Mouse (Mus musculus) yolk sac, embryonic 10.5 days (tissue): ENCODE results near the gene Rfc2.

Source experiments
- DNase-seq: peaks from one replicate; pipeline ENCODE4 v3.0.0-alpha.2; 2017; ENCODE audit warnings: low spot score

Gene Rfc2

GRCm38 (mm10) chr5:134565696-134566095, 15.5 kb upstream of the Rfc2 start:
- no peak for DNase-seq

- DNase-seq = no peak
Measured at GRCm38 (mm10) chr5:134567445-134567844, 13.7 kb upstream of the Rfc2 start.

- DNase-seq = no peak
Measured at GRCm38 (mm10) chr5:134568030-134568429, 13.1 kb upstream of the Rfc2 start.

GRCm38 (mm10) chr5:134568964-134569491, 12.1 kb upstream of the Rfc2 start:
- no peak for DNase-seq

- peak; percentile 57 for DNase-seq
Measured at GRCm38 (mm10) chr5:134571730-134572507, 9.2 kb upstream of the Rfc2 start.

- DNase-seq = peak; percentile 7
Measured at GRCm38 (mm10) chr5:134572508-134573214, 8.5 kb upstream of the Rfc2 start.

GRCm38 (mm10) chr5:134575833-134576232, 5.3 kb upstream of the Rfc2 start:
- no peak for DNase-seq

GRCm38 (mm10) chr5:134576517-134577220, 4.5 kb upstream of the Rfc2 start:
- no peak for DNase-seq

- no peak for DNase-seq
Measured at GRCm38 (mm10) chr5:134577534-134577933, 3.6 kb upstream of the Rfc2 start.

GRCm38 (mm10) chr5:134579135-134579534, 2.0 kb upstream of the Rfc2 start:
- DNase-seq = no peak

GRCm38 (mm10) chr5:134582221-134582907, 1.2 kb downstream of the Rfc2 start:
- peak; percentile 93 for DNase-seq

- no peak for DNase-seq
Measured at GRCm38 (mm10) chr5:134583006-134583883, 2.1 kb downstream of the Rfc2 start.

GRCm38 (mm10) chr5:134583884-134584213, 2.7 kb downstream of the Rfc2 start:
- DNase-seq = no peak

- no peak for DNase-seq
Measured at GRCm38 (mm10) chr5:134584798-134585197, 3.6 kb downstream of the Rfc2 start.

- DNase-seq = no peak
Measured at GRCm38 (mm10) chr5:134589900-134590299, 8.7 kb downstream of the Rfc2 start.

- DNase-seq = no peak
Measured at GRCm38 (mm10) chr5:134592026-134592581, 10.9 kb downstream of the Rfc2 start.

GRCm38 (mm10) chr5:134593093-134593492, 11.9 kb downstream of the Rfc2 start:
- DNase-seq = no peak

GRCm38 (mm10) chr5:134597711-134598110, 16.5 kb downstream of the Rfc2 start:
- no peak for DNase-seq

- no peak for DNase-seq
Measured at GRCm38 (mm10) chr5:134604376-134604775, 23.2 kb downstream of the Rfc2 start.

GRCm38 (mm10) chr5:134606314-134606713, 25.1 kb downstream of the Rfc2 start:
- no peak for DNase-seq

- DNase-seq = no peak
Measured at GRCm38 (mm10) chr5:134607121-134607520, 26.0 kb downstream of the Rfc2 start.
